Mouse (Mus musculus) effector memory CD4-positive, alpha-beta T cell, adult 7 months (primary cell): ENCODE data around the gene Phf12. TPM values are rescaled to one million over a fixed set of nuclear protein-coding genes. Genes with fewer than 3 reads are reported as not detected.

Experiments used
- polyA plus RNA-seq: library from polyadenylated mRNA; unstranded; fragments of 100-300 nt; shearing (Covaris generic); gene quantifications from one replicate; pipeline ENCODE4 v1.2.1, GENCODE M21; 2017

Gene Phf12
- polyA plus RNA-seq: 31.7 TPM

GRCm38 (mm10) chr11:77982441-77982905 lies at the start of gene Phf12:
Phf12 (plus strand) TSS chr11:77982754.

GRCm38 (mm10) chr11:78031947-78032808 lies 49.6 kb downstream of the Phf12 start, which contains the start of gene Dhrs13:
Dhrs13 (plus strand) TSS chr11:78032280.

DNA sequence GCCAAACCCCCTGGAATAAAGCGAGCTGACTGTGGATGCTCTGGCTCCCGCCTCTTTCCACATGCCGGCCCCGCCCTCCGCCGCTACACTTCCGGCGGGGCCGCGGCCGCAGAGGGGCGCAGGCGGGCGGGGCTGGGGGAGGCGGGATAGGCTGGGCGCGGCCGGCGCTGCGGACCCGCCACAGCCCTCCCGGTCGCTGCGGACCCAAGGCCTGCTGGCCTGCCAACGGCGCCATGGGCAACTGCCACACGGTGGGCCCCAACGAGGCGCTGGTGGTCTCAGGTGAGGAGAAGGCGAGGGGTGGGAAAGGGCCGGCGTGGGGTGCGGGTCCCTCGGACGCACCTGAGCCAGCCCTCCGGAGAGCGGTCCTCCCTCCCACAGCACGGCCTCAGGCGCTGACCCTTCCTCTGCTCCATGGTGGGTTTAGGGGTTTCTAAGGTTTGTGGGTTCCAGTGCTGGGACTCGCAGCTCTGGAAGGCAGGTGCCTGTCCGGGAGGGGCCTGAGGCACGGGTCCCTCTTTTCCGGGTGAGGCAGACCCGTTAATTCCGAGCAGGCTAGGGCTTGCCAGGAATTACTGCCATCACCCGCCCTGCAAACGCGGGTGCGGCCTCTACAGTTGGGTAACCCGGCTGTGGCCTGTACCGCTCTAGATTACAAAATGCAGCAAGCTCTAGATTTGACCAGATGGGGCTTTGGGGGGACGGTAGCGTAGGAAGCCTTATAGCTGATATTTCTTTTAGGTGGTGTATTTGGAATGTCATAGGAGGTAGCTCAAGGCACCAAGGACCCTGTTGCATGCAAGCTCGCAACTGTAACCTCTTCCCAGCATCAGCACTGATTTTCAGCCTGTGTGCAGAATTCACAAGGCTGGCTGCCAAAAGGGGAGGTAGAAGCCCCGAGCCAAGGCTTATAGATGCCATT lies 55.5 kb downstream of the Phf12 start, which contains the start of gene Flot2:
Flot2 (plus strand) TSS at position 101 of the 922 bp plus-strand sequence.

Other genes starting within 250 kb of the Phf12 start
- 31.1 TPM for gene Myo18a, start 219.5 kb upstream of the Phf12 start, polyA plus RNA-seq
- not detected for gene Gm10277, start 195.0 kb upstream of the Phf12 start, polyA plus RNA-seq
- 0.62 TPM for gene Pipox, start 88.7 kb upstream of the Phf12 start, polyA plus RNA-seq
- 0.34 TPM for gene Sez6, start 52.0 kb upstream of the Phf12 start, polyA plus RNA-seq
- gene Dhrs13, start 49.5 kb downstream of the Phf12 start, polyA plus RNA-seq: 3.2 TPM
- 21.3 TPM for gene Flot2, start 55.2 kb downstream of the Phf12 start, polyA plus RNA-seq
- 32.3 TPM for gene Eral1, start 97.6 kb downstream of the Phf12 start, polyA plus RNA-seq
- 16.0 TPM for gene Fam222b, start 111.9 kb downstream of the Phf12 start, polyA plus RNA-seq
- 113 TPM for gene Traf4, start 182.8 kb downstream of the Phf12 start, polyA plus RNA-seq
- 17.3 TPM for gene Nek8, start 193.9 kb downstream of the Phf12 start, polyA plus RNA-seq
- gene Tlcd1, start 194.0 kb downstream of the Phf12 start, polyA plus RNA-seq: 8.1 TPM
- gene Rpl23a, start 200.8 kb downstream of the Phf12 start, polyA plus RNA-seq: 1,583 TPM
- not detected for gene Rab34, start 205.7 kb downstream of the Phf12 start, polyA plus RNA-seq
- 0.28 TPM for gene Proca1, start 210.6 kb downstream of the Phf12 start, polyA plus RNA-seq